8 mouse cellular contexts compared by ENCODE assay signal in the genomic region with DNA sequence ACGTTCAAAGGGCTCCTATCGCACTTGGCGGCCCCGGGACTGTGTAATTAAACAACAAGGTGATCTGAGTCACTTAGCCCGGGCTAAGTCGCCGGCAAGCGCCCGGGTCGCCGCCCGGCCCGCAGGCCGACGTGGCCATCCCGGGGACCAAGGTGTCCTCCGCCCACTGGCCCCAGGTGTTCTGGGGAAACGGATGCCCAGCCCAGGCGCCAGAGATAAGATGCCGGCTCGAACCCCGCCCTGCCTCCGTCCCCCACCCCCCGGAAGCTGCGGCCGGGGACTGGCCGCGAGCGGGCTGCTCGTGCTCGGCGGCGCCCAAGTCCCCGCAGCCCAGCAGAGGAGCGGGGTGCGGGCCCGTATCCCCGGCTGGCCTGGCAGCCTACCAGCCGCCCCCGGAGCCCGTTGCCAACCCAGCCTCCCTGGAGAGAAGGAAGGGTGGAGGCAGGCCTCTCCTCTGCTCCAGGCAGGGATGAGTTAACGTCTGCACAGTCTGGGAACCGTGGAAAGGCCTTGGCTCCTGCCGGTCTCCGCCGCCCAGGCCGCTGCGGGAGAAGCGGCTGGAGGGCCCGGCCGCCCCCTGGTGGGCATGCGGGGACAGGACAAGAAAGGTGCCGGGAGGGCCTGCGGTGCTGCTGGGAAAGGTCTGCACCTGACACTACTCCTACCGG. TPM values are rescaled to one million over a fixed set of nuclear protein-coding genes. Genes with fewer than 3 reads are reported as not detected.
DNase-seq lines count a peak whose midpoint lies in the region; ATAC-seq and TF ChIP-seq lines count a peak whose summit lies in the region.

No protein-coding gene starts in this region.

- peak overlapping the region; percentile 74 for H3K27ac ChIP-seq in intestine, postnatal 0 days (ENCODE audit: low read depth, low read length)
- H3K27ac ChIP-seq in limb, embryonic 11.5 days (replicated peaks; ENCODE audit: low read depth, low read length): peak overlapping the region; percentile 69
- H3K27ac ChIP-seq in midbrain, embryonic 13.5 days: peak overlapping the region; percentile 86
- no peak overlapping the region for H3K27ac ChIP-seq in spleen, adult 2 months (ENCODE audit: insufficient read depth, low read length)

- TF ChIP-seq CTCF in intestine, postnatal 0 days (IDR thresholded peaks at IDR 0.05; ENCODE audit: low read depth): peak; percentile 99
- TF ChIP-seq CTCF in spleen, adult 2 months (IDR thresholded peaks at IDR 0.05; ENCODE audit: extremely low read depth, insufficient read depth, insufficient read length, insufficient replicate concordance): peak; percentile 67; the same call in 1 of the 2 replicates

- ATAC-seq in intestine, postnatal 0 days: peak; percentile 90
- peak; percentile 81 for ATAC-seq in limb, embryonic 11.5 days (ENCODE audit: insufficient number of reproducible peaks, low FRiP score, low TSS enrichment, low read depth)
- peak; percentile 98 for ATAC-seq in midbrain, embryonic 13.5 days

- DNase-seq in layer of hippocampus, adult 11-12 months (ENCODE audit: low spot score): peak; percentile 76
- no peak for DNase-seq in layer of hippocampus, adult 9-10 months (ENCODE audit: low spot score)
- peak; percentile 82 for DNase-seq in embryo, embryonic 11.5 days (ENCODE audit: low read depth, low spot score)
- peak; percentile 82 to 85 for DNase-seq in gastrocnemius, postnatal 4 days (ENCODE audit: low spot score in 2 of 2)
- peak; percentile 94 for DNase-seq in limb, embryonic 11.5 days (ENCODE audit: low spot score)
- DNase-seq in spleen, adult 2 months (ENCODE audit: low read depth in 1 of 2, low spot score in 2 of 2): peak in 1 of 2 experiments; percentile 42

- peak overlapping the region; percentile 98 for H3K4me2 ChIP-seq in intestine, postnatal 0 days (replicated peaks; ENCODE audit: low read depth)
- H3K4me2 ChIP-seq in limb, embryonic 11.5 days (ENCODE audit: low read depth, severe bottlenecking): peak overlapping the region; percentile 90
- H3K4me2 ChIP-seq in midbrain, embryonic 13.5 days (replicated peaks): peak overlapping the region; percentile 83

- H3K27me3 ChIP-seq in intestine, postnatal 0 days (replicated peaks; ENCODE audit: control insufficient read depth, insufficient read depth, low read length): no peaks in the 10 kb centered on the region
- no peaks in the 10 kb centered on the region for H3K27me3 ChIP-seq in limb, embryonic 11.5 days (ENCODE audit: control insufficient read depth, insufficient read depth, low read length)
- H3K27me3 ChIP-seq in midbrain, embryonic 13.5 days: peaks cover 10% of the 10 kb centered on the region; the same call in 1 of the 2 replicates
- H3K27me3 ChIP-seq in spleen, adult 2 months (ENCODE audit: control insufficient read depth, insufficient read depth, low read length): peaks cover 5% of the 10 kb centered on the region; the same call in 1 of the 2 replicates

- under 1% methylated on average over 53 of the region's 55 CpGs for WGBS in intestine, postnatal 0 days
- WGBS in limb, embryonic 11.5 days: under 1% methylated on average over 55 of the region's 55 CpGs
- WGBS in midbrain, embryonic 13.5 days: under 1% methylated on average over 46 of the region's 55 CpGs
- WGBS in spleen, adult 2 months: 2% methylated on average over 55 of the region's 55 CpGs

- H3K4me3 ChIP-seq in intestine, postnatal 0 days (ENCODE audit: low read depth, low read length): peak overlapping the region; percentile 61
- H3K4me3 ChIP-seq in limb, embryonic 11.5 days (ENCODE audit: low read depth, low read length): peak overlapping the region; percentile 76
- H3K4me3 ChIP-seq in midbrain, embryonic 13.5 days (replicated peaks): peak overlapping the region; percentile 85
- H3K4me3 ChIP-seq in spleen, adult 2 months (ENCODE audit: extremely low read depth, insufficient read depth, insufficient read length): peak overlapping the region; percentile 57

- peaks cover 11% of the 10 kb centered on the region; the same call in 1 of the 2 replicates for H3K36me3 ChIP-seq in intestine, postnatal 0 days (ENCODE audit: control insufficient read depth, insufficient read depth)
- no peaks in the 10 kb centered on the region for H3K36me3 ChIP-seq in limb, embryonic 11.5 days (ENCODE audit: control insufficient read depth, insufficient read depth, low read length)
- no peaks in the 10 kb centered on the region for H3K36me3 ChIP-seq in midbrain, embryonic 13.5 days
- H3K36me3 ChIP-seq in spleen, adult 2 months (ENCODE audit: control insufficient read depth, insufficient read depth, low read length): no peaks in the 10 kb centered on the region

- TF ChIP-seq POLR2A in spleen, adult 2 months (IDR thresholded peaks at IDR 0.05; ENCODE audit: low read depth, low read length): no peak

- H3K9me3 ChIP-seq in intestine, postnatal 0 days (ENCODE audit: control insufficient read depth): no peaks in the 10 kb centered on the region
- no peaks in the 10 kb centered on the region for H3K9me3 ChIP-seq in limb, embryonic 11.5 days (ENCODE audit: control insufficient read depth, low read length)
- no peaks in the 10 kb centered on the region for H3K9me3 ChIP-seq in midbrain, embryonic 13.5 days

- peaks cover 5% of the 10 kb centered on the region; the same call in 1 of the 2 replicates for H3K4me1 ChIP-seq in intestine, postnatal 0 days (replicated peaks; ENCODE audit: control insufficient read depth, insufficient read depth, low read length)
- H3K4me1 ChIP-seq in limb, embryonic 11.5 days (ENCODE audit: control insufficient read depth, insufficient read depth, low read length): peaks cover 3% of the 10 kb centered on the region; the same call in 1 of the 2 replicates
- 0 out of 2 replicates have a peak, but pooled peaks cover 6% of the 10 kb centered on the region for H3K4me1 ChIP-seq in midbrain, embryonic 13.5 days (replicated peaks)
- no peaks in the 10 kb centered on the region for H3K4me1 ChIP-seq in spleen, adult 2 months (ENCODE audit: control insufficient read depth, insufficient read depth, insufficient read length)

- peak overlapping the region; percentile 67 for H3K9ac ChIP-seq in intestine, postnatal 0 days (ENCODE audit: low read depth, low read length)
- peak overlapping the region; percentile 83 for H3K9ac ChIP-seq in limb, embryonic 11.5 days (ENCODE audit: low read length)
- peak overlapping the region; percentile 86 for H3K9ac ChIP-seq in midbrain, embryonic 13.5 days (replicated peaks)

RNA-seq across cellular contexts. Expression of a gene that starts 26.5 kb away (rescaled TPM):
- total RNA-seq in gastrocnemius, postnatal 4 days (2021): not detected
- polyA plus RNA-seq in intestine, postnatal 0 days (2015; fragmentation: Nextera tagmentation; extraction: Ambion mirVana): not detected in 2 replicates
- not detected in 2 replicates for polyA plus RNA-seq in limb, embryonic 11.5 days (2014; fragmentation: Nextera tagmentation; extraction: Ambion mirVana)
- not detected in 2 replicates for polyA plus RNA-seq in midbrain, embryonic 13.5 days (2015; fragmentation: Nextera tagmentation; extraction: Ambion mirVana)
- not detected in 2 replicates for polyA plus RNA-seq in spleen, adult 2 months (2012; rRNA removed)

RNA-seq across cellular contexts. Expression of a gene that starts 39.3 kb away (rescaled TPM):
- total RNA-seq in gastrocnemius, postnatal 4 days (2021): 1,000 to 10,000 TPM; 1,045 to 1,064 TPM
- polyA plus RNA-seq in intestine, postnatal 0 days (2015; fragmentation: Nextera tagmentation; extraction: Ambion mirVana): 15.2 and 16.2 TPM in 2 replicates
- polyA plus RNA-seq in limb, embryonic 11.5 days (2014; fragmentation: Nextera tagmentation; extraction: Ambion mirVana): 0.65 and 0.68 TPM in 2 replicates
- polyA plus RNA-seq in midbrain, embryonic 13.5 days (2015; fragmentation: Nextera tagmentation; extraction: Ambion mirVana): 0.11 and 0.32 TPM in 2 replicates
- 0.74 and 0.86 TPM in 2 replicates for polyA plus RNA-seq in spleen, adult 2 months (2012; rRNA removed)

RNA-seq across cellular contexts. Expression of a gene that starts 46.0 kb away (rescaled TPM):
- total RNA-seq in gastrocnemius, postnatal 4 days (2021): 100 to 1,000 TPM in 1 of 2 experiments, 10 to 100 TPM in 1; 99.6 to 112 TPM
- polyA plus RNA-seq in intestine, postnatal 0 days (2015; fragmentation: Nextera tagmentation; extraction: Ambion mirVana): 18.8 and 19.3 TPM in 2 replicates
- polyA plus RNA-seq in limb, embryonic 11.5 days (2014; fragmentation: Nextera tagmentation; extraction: Ambion mirVana): 67.2 and 74.5 TPM in 2 replicates
- polyA plus RNA-seq in midbrain, embryonic 13.5 days (2015; fragmentation: Nextera tagmentation; extraction: Ambion mirVana): 18.1 and 21.4 TPM in 2 replicates
- 0.89 and 1.0 TPM in 2 replicates for polyA plus RNA-seq in spleen, adult 2 months (2012; rRNA removed)

RNA-seq across cellular contexts. Expression of a gene that starts 50.8 kb away (rescaled TPM):
- total RNA-seq in gastrocnemius, postnatal 4 days (2021): under 1 TPM; 0.13 to 0.20 TPM
- 0.26 and 0.69 TPM in 2 replicates for polyA plus RNA-seq in intestine, postnatal 0 days (2015; fragmentation: Nextera tagmentation; extraction: Ambion mirVana)
- not detected in 2 replicates for polyA plus RNA-seq in limb, embryonic 11.5 days (2014; fragmentation: Nextera tagmentation; extraction: Ambion mirVana)
- 0.16 TPM in 1 of 2 replicates, not detected in the other for polyA plus RNA-seq in midbrain, embryonic 13.5 days (2015; fragmentation: Nextera tagmentation; extraction: Ambion mirVana)
- not detected in 2 replicates for polyA plus RNA-seq in spleen, adult 2 months (2012; rRNA removed)
